Mouse (Mus musculus) midbrain, embryonic 12.5 days (tissue): Measurements from ENCODE around the gene Lmntd1. TPM values are rescaled to one million over a fixed set of nuclear protein-coding genes. Genes with fewer than 3 reads are reported as not detected.
"Not testable (repeated sequence)": the region's sequence is repeated elsewhere in the genome, so short reads cannot be mapped to it uniquely, and the experiment has no call there.

Source experiments
- ATAC-seq: fragments of 200-750 bp; cut with Nextera tagmentation; 2 replicates; pipeline ENCODE4 v1.8.0; 2017; ENCODE audit warnings: low read depth, moderate TSS enrichment, moderate library complexity; ENCODE audit not compliant: low FRiP score
- H3K27ac ChIP-seq: fragments of 300-500 bp; sonication (generic); replicated peaks from 2 replicates; pipeline ENCODE4 v1.5.1; 2016; ENCODE audit warnings: mild to moderate bottlenecking
- H3K27me3 ChIP-seq: fragments of 300-500 bp; sonication (generic); 2 replicates; pipeline ENCODE4 v1.6.1; 2016; ENCODE audit warnings: mild to moderate bottlenecking
- H3K36me3 ChIP-seq: fragments of 300-500 bp; sonication (generic); 2 replicates; pipeline ENCODE4 v1.6.1; 2016
- H3K4me1 ChIP-seq: fragments of 300-500 bp; sonication (generic); 2 replicates; pipeline ENCODE4 v1.6.1; 2016
- H3K4me2 ChIP-seq: fragments of 300-500 bp; sonication (generic); replicated peaks from 2 replicates; pipeline ENCODE4 v1.6.1; 2016; ENCODE audit warnings: mild to moderate bottlenecking, moderate library complexity
- H3K4me3 ChIP-seq: fragments of 300-500 bp; sonication (generic); 2 replicates; pipeline ENCODE4 v1.5.1; 2016; ENCODE audit warnings: mild to moderate bottlenecking
- H3K9ac ChIP-seq: fragments of 300-500 bp; sonication (generic); replicated peaks from 2 replicates; pipeline ENCODE4 v1.6.1; 2016; ENCODE audit warnings: mild to moderate bottlenecking, moderate library complexity
- H3K9me3 ChIP-seq: fragments of 300-500 bp; sonication (generic); 2 replicates; pipeline ENCODE4 v1.6.1; 2016; ENCODE audit warnings: mild to moderate bottlenecking
- WGBS: fragments of 180-500 bp; shearing (Covaris S2); methylation state at CpG from one replicate; pipeline ENCODE4 v1.1.7; 2016; 5-methylcytosine and 5-hydroxymethylcytosine counted together
- polyA plus RNA-seq: library from polyadenylated mRNA; unstranded; fragments of >200 nt; fragmentation: Nextera tagmentation; extraction: Ambion mirVana; gene quantifications from 2 replicates; pipeline ENCODE4 v1.2.1, GENCODE M21; 2016

Gene Lmntd1
- polyA plus RNA-seq, 1 experiment from 2014 or later: 0.46 TPM

GRCm38 (mm10) chr6:145341301-145342193 is 272.6 kb downstream of the Lmntd1 start:
- peak overlapping the region; percentile 83 for H3K4me2 ChIP-seq
- under 1% methylated on average over 33 of the region's 33 CpGs for WGBS
- H3K9me3 ChIP-seq: no peaks in the 10 kb centered on the region
- H3K4me1 ChIP-seq: peaks cover 11% of the 10 kb centered on the region
- peak overlapping the region; percentile 49 for H3K4me3 ChIP-seq
- no peaks in the 10 kb centered on the region for H3K36me3 ChIP-seq
- H3K9ac ChIP-seq: peak overlapping the region; percentile 53
- H3K27me3 ChIP-seq: peaks cover 25% of the 10 kb centered on the region
- peak; percentile 53 for ATAC-seq
- peak overlapping the region; percentile 50 for H3K27ac ChIP-seq

GRCm38 (mm10) chr6:145340657-145341146 is 273.4 kb downstream of the Lmntd1 start:
- 0% methylated on average over 37 of the region's 37 CpGs for WGBS
- ATAC-seq: peak; percentile 93
- H3K9me3 ChIP-seq: no peaks in the 10 kb centered on the region
- H3K9ac ChIP-seq: peak overlapping the region; percentile 50
- no peaks in the 10 kb centered on the region for H3K36me3 ChIP-seq
- H3K27me3 ChIP-seq: peaks cover 31% of the 10 kb centered on the region
- H3K4me1 ChIP-seq: peaks cover 11% of the 10 kb centered on the region
- peak overlapping the region; percentile 83 for H3K4me2 ChIP-seq
- H3K27ac ChIP-seq: peak overlapping the region; percentile 50
- H3K4me3 ChIP-seq: peak overlapping the region; percentile 49

- Histone ChIP-seq H3K4me3 (peak overlapping the region; percentile 49), H3K27me3 (peaks cover 31% of the 10 kb centered on the region), H3K36me3 (no peaks in the 10 kb centered on the region), H3K4me2 (peak overlapping the region; percentile 83), H3K9ac (peak overlapping the region; percentile 50), H3K4me1 (peaks cover 11% of the 10 kb centered on the region), H3K27ac (peak overlapping the region; percentile 50), H3K9me3 (no peaks in the 10 kb centered on the region)
- WGBS: under 1% methylated on average over 21 of the region's 21 CpGs
- ATAC-seq: peak; percentile 9
Measured at GRCm38 (mm10) chr6:145339956-145340656, 274.0 kb downstream of the Lmntd1 start.

- peaks cover 11% of the 10 kb centered on the region for H3K4me1 ChIP-seq
- H3K4me3 ChIP-seq: no peak overlapping the region
- no peaks in the 10 kb centered on the region for H3K9me3 ChIP-seq
- H3K27me3 ChIP-seq: peaks cover 31% of the 10 kb centered on the region
- ATAC-seq: no peak
- H3K36me3 ChIP-seq: no peaks in the 10 kb centered on the region
- no peak overlapping the region for H3K27ac ChIP-seq
- WGBS: 24% methylated on average over 12 of the region's 12 CpGs
- 0 out of 2 replicates have a peak overlapping the region, but pooled peaks have one; percentile 83 for H3K4me2 ChIP-seq
- H3K9ac ChIP-seq: no peak overlapping the region
Measured at GRCm38 (mm10) chr6:145338571-145339294, 275.4 kb downstream of the Lmntd1 start.

- WGBS: 95% methylated on average over 6 of the region's 6 CpGs
- not testable (repeated sequence) for H3K4me3 ChIP-seq, H3K36me3 ChIP-seq, ATAC-seq, H3K4me2 ChIP-seq, H3K9ac ChIP-seq, H3K27ac ChIP-seq, H3K9me3 ChIP-seq
- Histone ChIP-seq H3K4me1 (peaks cover 11% of the 10 kb centered on the region), H3K27me3 (peaks cover 31% of the 10 kb centered on the region)
Measured at GRCm38 (mm10) chr6:145337521-145337920, 276.6 kb downstream of the Lmntd1 start.

GRCm38 (mm10) chr6:145335876-145336768 is 278.0 kb downstream of the Lmntd1 start:
- Histone ChIP-seq H3K27ac (no peak overlapping the region), H3K36me3 (no peaks in the 10 kb centered on the region), H3K9me3 (no peaks in the 10 kb centered on the region), H3K4me3 (no peak overlapping the region), H3K4me2 (no peak overlapping the region), H3K4me1 (peaks cover 11% of the 10 kb centered on the region), H3K27me3 (peaks cover 31% of the 10 kb centered on the region), H3K9ac (no peak overlapping the region)
- no peak for ATAC-seq
- WGBS: 71% methylated on average over 18 of the region's 18 CpGs

GRCm38 (mm10) chr6:145334211-145334610 is 279.9 kb downstream of the Lmntd1 start:
- 86% methylated on average over 3 of the region's 3 CpGs for WGBS
- H3K9ac ChIP-seq: no peak overlapping the region
- H3K36me3 ChIP-seq: no peaks in the 10 kb centered on the region
- H3K27ac ChIP-seq: no peak overlapping the region
- no peak overlapping the region for H3K4me3 ChIP-seq
- H3K9me3 ChIP-seq: no peaks in the 10 kb centered on the region
- H3K27me3 ChIP-seq: peaks cover 26% of the 10 kb centered on the region
- no peak overlapping the region for H3K4me2 ChIP-seq
- ATAC-seq: no peak
- H3K4me1 ChIP-seq: peaks cover 4% of the 10 kb centered on the region; the same call in 1 of the 2 replicates

- WGBS: 86% methylated on average over 12 of the region's 12 CpGs
- no peak overlapping the region for H3K9ac ChIP-seq
- no peaks in the 10 kb centered on the region for H3K27me3 ChIP-seq
- no peaks in the 10 kb centered on the region for H3K4me1 ChIP-seq
- no peaks in the 10 kb centered on the region for H3K36me3 ChIP-seq
- H3K4me3 ChIP-seq: no peak overlapping the region
- no peak overlapping the region for H3K27ac ChIP-seq
- no peak for ATAC-seq
- no peak overlapping the region for H3K4me2 ChIP-seq
- H3K9me3 ChIP-seq: no peaks in the 10 kb centered on the region
Measured at GRCm38 (mm10) chr6:145326141-145326806, 287.8 kb downstream of the Lmntd1 start.

GRCm38 (mm10) chr6:145325095-145325494 is 289.0 kb downstream of the Lmntd1 start:
- no peaks in the 10 kb centered on the region for H3K27me3 ChIP-seq
- H3K4me1 ChIP-seq: no peaks in the 10 kb centered on the region
- 75% methylated on average over 6 of the region's 6 CpGs for WGBS
- H3K4me2 ChIP-seq: no peak overlapping the region
- H3K27ac ChIP-seq: no peak overlapping the region
- H3K9me3 ChIP-seq: no peaks in the 10 kb centered on the region
- no peak overlapping the region for H3K4me3 ChIP-seq
- H3K9ac ChIP-seq: no peak overlapping the region
- H3K36me3 ChIP-seq: no peaks in the 10 kb centered on the region
- ATAC-seq: no peak

- ATAC-seq: no peak
- no peak overlapping the region for H3K4me2 ChIP-seq
- no peaks in the 10 kb centered on the region for H3K27me3 ChIP-seq
- no peak overlapping the region for H3K27ac ChIP-seq
- H3K9ac ChIP-seq: no peak overlapping the region
- H3K4me1 ChIP-seq: no peaks in the 10 kb centered on the region
- H3K36me3 ChIP-seq: no peaks in the 10 kb centered on the region
- no peaks in the 10 kb centered on the region for H3K9me3 ChIP-seq
- no peak overlapping the region for H3K4me3 ChIP-seq
- WGBS: 63% methylated on average over 7 of the region's 7 CpGs
Measured at GRCm38 (mm10) chr6:145324470-145324869, 289.6 kb downstream of the Lmntd1 start.
